Mouse (Mus musculus) cerebellum, adult 18-20 months (tissue): Measurements from ENCODE around the gene Dpyd.

Experiments used
- DNase-seq, 2 experiments: peaks; one replicate each; pipeline ENCODE4 v3.0.0; 2021

The Dpyd gene

DNA sequence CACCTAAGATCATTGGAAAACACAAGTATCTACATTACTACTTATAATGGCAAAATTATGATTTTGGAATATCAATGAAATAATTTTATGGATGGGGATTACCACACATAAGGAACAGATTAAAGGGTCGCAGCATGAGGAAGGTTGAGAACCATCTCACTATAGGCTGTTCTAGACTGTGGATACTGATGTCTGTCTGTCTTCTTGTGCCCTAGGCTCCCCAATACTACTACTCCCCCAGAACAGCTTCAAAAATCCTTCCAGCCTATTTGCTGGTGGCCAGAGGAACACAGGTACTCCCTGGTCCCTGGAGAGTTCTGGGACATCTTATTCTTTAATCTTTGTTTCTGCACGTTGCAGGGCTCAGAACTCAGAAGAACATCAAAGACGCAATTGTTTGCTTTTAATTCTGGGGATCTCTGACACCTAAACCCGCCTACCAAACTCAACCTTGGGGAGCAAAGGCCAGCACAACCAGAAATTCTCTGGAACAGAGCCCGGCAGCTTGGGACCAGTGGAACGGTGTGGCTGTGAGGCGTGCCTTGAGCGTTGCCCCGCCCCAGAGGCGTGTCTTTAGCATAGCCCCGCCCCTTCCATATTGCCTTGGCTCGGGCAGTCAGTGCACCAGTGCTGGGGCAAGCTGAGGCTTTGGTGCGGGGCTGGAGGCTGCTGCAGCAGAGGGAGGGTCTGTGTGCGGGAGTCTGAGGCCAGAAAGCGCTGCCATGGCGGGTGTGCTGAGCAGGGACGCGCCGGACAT is at the start of gene Dpyd:
Gene Dpyd, plus strand, starts transcription at position 576 of the 757 bp plus-strand sequence.
- DNase-seq: peak; percentile 14 to 21

DNA sequence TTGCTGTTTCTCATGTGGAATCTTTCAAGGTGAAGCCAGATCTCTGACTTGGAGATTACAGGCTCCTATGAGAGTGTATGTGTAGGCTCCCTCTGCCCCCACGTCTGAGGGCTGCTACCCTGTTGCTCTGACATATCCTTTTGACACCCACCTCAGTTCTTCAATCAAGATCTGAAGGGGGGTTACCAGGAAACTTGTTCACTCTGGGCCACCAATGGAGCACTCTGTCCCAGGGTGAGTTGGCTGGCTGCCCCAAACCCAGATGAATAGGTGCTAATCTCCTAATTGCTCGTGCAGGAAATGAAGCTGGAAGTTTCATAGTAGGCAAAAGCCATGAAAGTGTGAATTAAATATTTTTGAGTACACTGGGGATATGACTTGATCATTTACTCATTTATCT is 24.3 kb upstream of the Dpyd start:
- DNase-seq: no peak

GRCm38 (mm10) chr3:118541766-118542165 is 20.2 kb upstream of the Dpyd start:
- no peak for DNase-seq

GRCm38 (mm10) chr3:118547551-118548210 is 14.2 kb upstream of the Dpyd start:
- no peak for DNase-seq

- DNase-seq: no peak
Measured at GRCm38 (mm10) chr3:118557605-118558004, 4.3 kb upstream of the Dpyd start.

- no peak for DNase-seq
Measured at GRCm38 (mm10) chr3:118559936-118560335, 2.0 kb upstream of the Dpyd start.

DNA sequence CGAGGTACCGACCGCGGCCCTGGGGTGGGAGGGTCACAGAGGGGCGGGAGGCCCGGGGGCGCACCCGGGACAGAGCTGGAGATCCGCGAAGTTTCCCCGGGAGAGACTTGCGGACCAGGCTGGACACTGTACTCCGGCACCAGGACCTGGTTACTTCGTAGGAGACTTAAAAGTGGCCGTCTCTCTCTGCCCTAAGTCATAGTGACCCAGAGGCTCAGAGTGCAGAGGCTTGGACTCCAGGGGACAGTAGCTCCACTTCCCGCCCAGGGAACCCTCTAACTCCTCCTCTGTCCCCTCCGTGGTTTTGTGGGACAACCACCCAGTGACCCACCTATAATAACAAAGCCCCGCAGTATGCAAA is 362 bp downstream of the Dpyd start:
- DNase-seq: peak in 1 of 2 experiments; percentile 2

- no peak for DNase-seq
Measured at GRCm38 (mm10) chr3:118566779-118567178, 4.8 kb downstream of the Dpyd start.

GRCm38 (mm10) chr3:118570197-118570596 is 8.3 kb downstream of the Dpyd start:
- no peak for DNase-seq

DNA sequence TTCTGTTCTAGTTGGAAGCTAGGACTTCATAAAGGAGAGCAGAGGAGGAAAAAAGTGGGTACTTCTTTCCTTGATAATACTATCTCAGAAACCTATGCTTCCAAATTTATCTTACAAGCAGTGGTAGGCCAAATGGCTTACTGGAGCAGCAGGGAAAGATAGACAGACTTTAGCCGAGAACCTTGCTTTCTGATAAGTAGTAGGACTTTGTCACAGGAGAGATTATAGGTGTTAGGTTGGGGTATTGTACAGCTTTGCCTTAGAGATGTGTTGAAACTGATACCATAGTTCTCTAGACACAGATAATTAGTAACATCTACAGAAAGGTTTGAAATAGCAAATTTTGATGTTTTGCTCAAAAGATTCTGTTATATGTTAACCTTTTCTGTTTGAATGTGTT is 28.6 kb downstream of the Dpyd start:
- no peak for DNase-seq

- no peak for DNase-seq
Measured at GRCm38 (mm10) chr3:118594864-118595263, 32.9 kb downstream of the Dpyd start.

DNA sequence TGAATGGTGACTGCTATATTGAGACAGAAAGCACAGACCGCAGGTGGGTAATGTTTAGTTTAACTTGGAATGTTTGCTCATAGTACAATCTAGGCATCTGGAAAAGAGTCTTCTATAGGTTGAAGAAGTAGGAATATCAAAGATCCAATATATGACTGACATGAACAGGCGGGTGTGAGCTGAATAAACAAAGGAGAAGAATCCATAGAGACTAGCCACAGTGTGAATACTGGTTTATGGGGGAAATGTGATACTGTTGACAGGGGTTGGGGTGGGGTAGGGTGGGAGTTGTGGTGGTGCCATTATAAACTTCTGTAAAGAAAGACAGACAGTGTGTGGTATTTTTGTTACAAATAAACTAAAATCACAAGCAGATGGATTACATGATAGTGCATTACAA is 33.8 kb downstream of the Dpyd start:
- DNase-seq: no peak

GRCm38 (mm10) chr3:118601689-118602640 is 40.0 kb downstream of the Dpyd start:
- DNase-seq: no peak

GRCm38 (mm10) chr3:118608708-118609107 is 46.8 kb downstream of the Dpyd start:
- peak in 1 of 2 experiments; percentile 6 for DNase-seq

GRCm38 (mm10) chr3:118626455-118627375 is 64.8 kb downstream of the Dpyd start:
- no peak for DNase-seq

- no peak for DNase-seq
Measured at GRCm38 (mm10) chr3:118629737-118630136, 67.8 kb downstream of the Dpyd start.

GRCm38 (mm10) chr3:118646024-118646570 is 84.2 kb downstream of the Dpyd start:
- DNase-seq: no peak

- DNase-seq: no peak
Measured at GRCm38 (mm10) chr3:118663987-118664692, 102.2 kb downstream of the Dpyd start.

- DNase-seq: no peak
Measured at GRCm38 (mm10) chr3:118674121-118674745, 112.3 kb downstream of the Dpyd start.

DNA sequence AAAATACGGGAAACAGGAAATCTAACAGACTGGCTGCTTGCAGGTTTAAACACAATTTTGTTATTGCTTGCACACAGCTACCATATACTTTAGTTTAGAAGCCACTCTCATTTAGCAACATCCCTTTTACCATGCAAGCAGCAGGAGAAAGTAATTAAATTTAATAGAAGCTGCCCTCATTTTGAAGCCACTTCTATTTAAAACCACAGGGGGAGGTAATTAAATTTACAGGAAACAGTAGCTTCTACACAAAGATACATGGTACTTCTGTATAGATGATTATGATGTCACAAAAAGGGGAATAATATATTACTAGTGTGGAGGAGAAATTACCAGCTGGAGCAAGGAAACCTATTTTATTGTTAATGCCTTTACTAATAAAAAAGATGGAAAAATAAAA is 113.5 kb downstream of the Dpyd start:
- no peak for DNase-seq
